Mouse (Mus musculus): ENCODE results near the gene Zfp54.

DNA sequence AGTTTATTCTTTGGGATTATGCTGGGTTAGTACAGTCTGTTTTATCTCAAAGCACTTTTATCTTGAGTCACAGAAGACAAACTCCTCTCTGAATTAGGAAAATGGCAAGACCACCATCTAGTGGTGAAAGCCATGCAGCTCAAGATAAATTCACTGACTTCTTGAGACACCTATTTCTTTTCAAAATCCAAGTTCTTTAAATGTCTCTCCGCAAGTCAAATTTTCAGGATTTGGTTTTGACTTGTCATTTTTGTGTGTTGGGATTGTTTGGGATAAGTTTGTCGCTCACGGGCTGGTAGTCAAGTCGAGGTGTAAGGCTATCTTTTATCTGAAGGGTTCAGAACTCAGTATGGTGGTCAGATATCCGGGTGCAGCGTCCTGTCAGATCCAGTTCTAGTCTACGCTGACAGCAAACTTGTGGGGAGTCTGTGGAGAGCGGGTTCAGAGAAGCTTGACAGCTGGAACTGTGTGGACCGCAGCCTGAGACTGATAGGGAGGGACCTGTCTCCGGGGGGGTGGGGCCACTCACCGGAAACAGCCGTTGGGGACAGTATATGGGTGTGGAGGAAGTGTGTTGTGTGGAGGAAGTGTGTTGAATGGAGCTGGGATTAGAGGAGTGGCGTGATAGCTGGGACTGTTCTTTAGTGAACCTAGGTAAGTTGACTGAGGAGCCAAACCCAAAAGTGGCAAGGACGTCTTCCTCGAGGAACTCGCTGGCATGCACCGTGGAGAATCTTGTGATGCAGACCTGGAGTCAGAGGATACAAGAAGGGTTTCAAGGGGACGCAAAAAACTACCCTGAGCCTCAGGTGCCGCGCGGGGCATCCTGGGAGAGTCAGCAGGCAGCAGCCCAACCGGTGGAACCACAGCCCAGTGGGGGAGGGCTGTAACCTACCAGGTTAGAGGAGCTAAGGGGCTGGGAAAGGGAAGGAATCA is at the start of gene Zfp54:
- TF ChIP-seq CTCF (IDR thresholded peaks at IDR 0.05; ENCODE audit: low read depth) (peak; percentile 84), EP300 (IDR thresholded peaks at IDR 0.05; ENCODE audit: low read depth) (no peak)
